8 mouse cellular contexts compared by ENCODE assay signal in genomic region chr8:91802401-91803322, GRCm38 (mm10). TPM values are rescaled to one million over a fixed set of nuclear protein-coding genes. Genes with fewer than 3 reads are reported as not detected.
A peak's percentile ranks its signal among the peaks of the same experiment; 100 is the strongest.
DNase-seq lines count a peak whose midpoint lies in the region; ATAC-seq lines count a peak whose summit lies in the region.

No protein-coding gene starts in this region.

- H3K4me1 ChIP-seq in heart, embryonic 13.5 days = peaks cover 69% of the 10 kb centered on the region
- peaks cover 14% of the 10 kb centered on the region for H3K4me1 ChIP-seq in heart, embryonic 16.5 days (ENCODE audit: control insufficient read depth, insufficient read depth, low read length)
- peaks cover 39% of the 10 kb centered on the region for H3K4me1 ChIP-seq in liver, embryonic 12.5 days

- H3K27me3 ChIP-seq in heart, embryonic 13.5 days (replicated peaks) = peaks cover 97% of the 10 kb centered on the region
- H3K27me3 ChIP-seq in heart, embryonic 16.5 days (ENCODE audit: control insufficient read depth, insufficient read depth, low read length) = peaks cover 63% of the 10 kb centered on the region
- H3K27me3 ChIP-seq in liver, embryonic 12.5 days (replicated peaks) = peaks cover 100% of the 10 kb centered on the region

- no peak for ATAC-seq in heart, embryonic 13.5 days (ENCODE audit: extremely low read depth, insufficient number of reproducible peaks, low FRiP score, low TSS enrichment)
- ATAC-seq in heart, embryonic 16.5 days (replicated peaks; ENCODE audit: extremely low read depth, insufficient read depth, low FRiP score) = no peak
- ATAC-seq in liver, embryonic 12.5 days = no peak

- H3K4me2 ChIP-seq in heart, embryonic 13.5 days = peak overlapping the region; percentile 90
- peak overlapping the region; percentile 91 for H3K4me2 ChIP-seq in heart, embryonic 16.5 days (ENCODE audit: low read depth, low read length)
- peak overlapping the region; percentile 73 for H3K4me2 ChIP-seq in liver, embryonic 12.5 days

- H3K9ac ChIP-seq in heart, embryonic 13.5 days = peak overlapping the region; percentile 94
- H3K9ac ChIP-seq in heart, embryonic 16.5 days (ENCODE audit: low read length) = peak overlapping the region; percentile 81
- no peak overlapping the region for H3K9ac ChIP-seq in liver, embryonic 12.5 days

- DNase-seq in heart, postnatal 36 days = no peak
- peak; percentile 31 for DNase-seq in retina, embryonic 14.5 days (ENCODE audit: low spot score)
- DNase-seq in thymus, postnatal 25 days = no peak
- no peak for DNase-seq in testis, postnatal 14 days (ENCODE audit: low spot score)
- DNase-seq in gastrocnemius, postnatal 25 days = no peak

- H3K9me3 ChIP-seq in heart, embryonic 13.5 days = no peaks in the 10 kb centered on the region
- H3K9me3 ChIP-seq in heart, embryonic 16.5 days (replicated peaks; ENCODE audit: control insufficient read depth, low read length) = no peaks in the 10 kb centered on the region
- no peaks in the 10 kb centered on the region for H3K9me3 ChIP-seq in liver, embryonic 12.5 days (replicated peaks)

- 4% methylated on average over 29 of the region's 29 CpGs for WGBS in heart, embryonic 13.5 days
- 14% methylated on average over 29 of the region's 29 CpGs for WGBS in heart, embryonic 16.5 days
- WGBS in liver, embryonic 12.5 days (ENCODE audit: insufficient replicate concordance) = 2% methylated on average over 29 of the region's 29 CpGs

- peak overlapping the region; percentile 84 for H3K4me3 ChIP-seq in heart, embryonic 13.5 days
- H3K4me3 ChIP-seq in heart, embryonic 16.5 days (ENCODE audit: low read length) = peak overlapping the region; percentile 79
- peak overlapping the region; percentile 49 for H3K4me3 ChIP-seq in liver, embryonic 12.5 days

- H3K27ac ChIP-seq in heart, embryonic 13.5 days (replicated peaks) = peak overlapping the region; percentile 97
- peak overlapping the region; percentile 95 for H3K27ac ChIP-seq in heart, embryonic 16.5 days (ENCODE audit: low read length)
- no peak overlapping the region for H3K27ac ChIP-seq in liver, embryonic 12.5 days

- H3K36me3 ChIP-seq in heart, embryonic 13.5 days = no peaks in the 10 kb centered on the region
- no peaks in the 10 kb centered on the region for H3K36me3 ChIP-seq in heart, embryonic 16.5 days (ENCODE audit: control insufficient read depth, insufficient read depth)
- H3K36me3 ChIP-seq in liver, embryonic 12.5 days = no peaks in the 10 kb centered on the region

- intact Hi-C loops in heart, postnatal 36 days (cut with DNase I) = loop anchor here (5.0 to 10.0 kb wide), 4 partner anchors 50 to 922 kb away; no protein-coding TSS in a partner anchor

RNA-seq across cellular contexts. Expression of gene Irx3, which starts 0.8 kb away (rescaled TPM):
- polyA plus RNA-seq in heart, embryonic 13.5 days (2015; fragmentation: Nextera tagmentation; extraction: Ambion mirVana) = 12.8 and 14.6 TPM in 2 replicates
- total RNA-seq in heart, postnatal 36 days (2021) = 10 to 100 TPM; 30.0 to 41.2 TPM
- 13.4 and 16.6 TPM in 2 replicates for polyA plus RNA-seq in heart, embryonic 16.5 days (2015; fragmentation: Nextera tagmentation; extraction: Ambion mirVana)
- 0.17 and 0.45 TPM in 2 replicates for polyA plus RNA-seq in liver, embryonic 12.5 days (2016; fragmentation: Nextera tagmentation; extraction: Ambion mirVana)
- 1 to 10 TPM in 1 of 2 experiments, under 1 TPM in 1; 0.46 to 3.4 TPM for total RNA-seq in gastrocnemius, postnatal 25 days (2021)
